Mouse (Mus musculus) liver, adult 2 months (tissue): Measurements from ENCODE around the gene Cdk19. TPM values are rescaled to one million over a fixed set of nuclear protein-coding genes. Genes with fewer than 3 reads are reported as not detected.

Experiments
- DNase-seq: peaks from one replicate; pipeline ENCODE4 v3.0.0-alpha.2; 2011; ENCODE audit warnings: low read depth, low spot score; ENCODE audit errors: extremely low read depth
- H3K27ac ChIP-seq: fragments of 200-500 bp; replicated peaks from 2 replicates; pipeline ENCODE4 v1.5.1; 2012; ENCODE audit warnings: low read depth, mild to moderate bottlenecking, control low read depth, inconsistent platforms, low read length; ENCODE audit not compliant: insufficient read depth
- H3K27me3 ChIP-seq: fragments of 200-500 bp; 2 replicates; pipeline ENCODE4 v1.6.1; 2012; ENCODE audit warnings: mild to moderate bottlenecking, moderate library complexity, low read length, inconsistent platforms; ENCODE audit not compliant: control insufficient read depth, insufficient read depth
- H3K36me3 ChIP-seq: fragments of 200-500 bp; 2 replicates; pipeline ENCODE4 v1.6.1; 2012; ENCODE audit warnings: low read length, inconsistent platforms; ENCODE audit not compliant: control insufficient read depth, insufficient read depth
- H3K4me1 ChIP-seq: fragments of 200-500 bp; 2 replicates; pipeline ENCODE4 v1.6.1; 2011; ENCODE audit warnings: low read length; ENCODE audit not compliant: control insufficient read depth, insufficient read depth
- H3K4me3 ChIP-seq: fragments of 200-500 bp; 2 replicates; pipeline ENCODE4 v1.5.1; 2011; ENCODE audit warnings: low read depth, mild to moderate bottlenecking, control low read depth, low read length, moderate library complexity; ENCODE audit not compliant: insufficient read depth
- H3K79me2 ChIP-seq: fragments of 200-500 bp; 2 replicates; pipeline ENCODE4 v1.6.1; 2012; ENCODE audit warnings: inconsistent platforms, mild to moderate bottlenecking, low read length, moderate library complexity; ENCODE audit not compliant: control insufficient read depth, insufficient read depth
- H3K9ac ChIP-seq: fragments of 200-500 bp; 2 replicates; pipeline ENCODE4 v1.6.1; 2012; ENCODE audit warnings: low read depth, mild to moderate bottlenecking, control low read depth, inconsistent platforms, low read length
- CTCF ChIP-seq: fragments of 200-500 bp; IDR thresholded peaks from 2 replicates; pipeline ENCODE4 v1.5.1; 2011; ENCODE audit warnings: low read depth, low read length, control low read depth
- POLR2A ChIP-seq: fragments of 200-500 bp; IDR thresholded peaks from 2 replicates; pipeline ENCODE4 v1.6.1; 2011; ENCODE audit warnings: low read length, control low read depth; ENCODE audit not compliant: insufficient read depth; ENCODE audit errors: extremely low read depth
- WGBS: fragments of 180-500 bp; shearing (Covaris S2); methylation state at CpG from one replicate; pipeline ENCODE4 v1.1.7; 2018; 5-methylcytosine and 5-hydroxymethylcytosine counted together
- polyA plus RNA-seq: library from polyadenylated mRNA; depleted of rRNA; stranded (reverse); fragments of >200 nt; gene quantifications from 2 replicates; pipeline ENCODE4 v1.2.3, GENCODE M21; 2012
- total RNA-seq: library from RNA; depleted of rRNA; stranded (reverse); fragments of >200 nt; gene quantifications from 2 replicates; pipeline ENCODE4 v1.2.3, GENCODE M21; 2014

The Cdk19 gene
- total and polyA plus RNA-seq, 2 experiments = 1.4 to 4.3 TPM

DNA sequence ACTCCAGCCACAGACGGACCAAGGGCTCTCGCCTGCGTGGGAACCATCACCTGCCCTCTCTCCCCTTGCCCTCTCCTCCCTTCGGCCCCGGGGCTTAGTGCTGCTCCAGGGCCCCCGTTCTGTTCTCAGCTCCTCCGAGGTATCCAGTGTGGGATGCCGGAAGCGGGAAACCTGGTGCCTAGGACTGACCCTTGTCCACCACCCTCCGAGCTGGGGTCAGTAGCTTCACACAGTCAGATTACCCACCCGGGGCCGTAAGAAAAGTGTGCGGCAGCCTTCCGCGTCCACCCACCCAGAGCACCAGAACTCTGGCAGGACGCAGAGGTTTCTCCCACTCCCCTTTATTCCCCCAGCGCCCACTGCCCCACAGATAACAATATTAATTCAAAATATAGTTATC is 119.8 kb downstream of the Cdk19 start:
- Histone ChIP-seq H3K27me3 (no peaks in the 10 kb centered on the region), H3K79me2 (no peaks in the 10 kb centered on the region), H3K4me1 (peaks cover 7% of the 10 kb centered on the region), H3K4me3 (no peak overlapping the region), H3K27ac (no peak overlapping the region), H3K9ac (no peak overlapping the region), H3K36me3 (no peaks in the 10 kb centered on the region)
- TF ChIP-seq CTCF = no peak
- WGBS = 96% methylated on average over 17 of the region's 17 CpGs
- DNase-seq = no peak

DNA sequence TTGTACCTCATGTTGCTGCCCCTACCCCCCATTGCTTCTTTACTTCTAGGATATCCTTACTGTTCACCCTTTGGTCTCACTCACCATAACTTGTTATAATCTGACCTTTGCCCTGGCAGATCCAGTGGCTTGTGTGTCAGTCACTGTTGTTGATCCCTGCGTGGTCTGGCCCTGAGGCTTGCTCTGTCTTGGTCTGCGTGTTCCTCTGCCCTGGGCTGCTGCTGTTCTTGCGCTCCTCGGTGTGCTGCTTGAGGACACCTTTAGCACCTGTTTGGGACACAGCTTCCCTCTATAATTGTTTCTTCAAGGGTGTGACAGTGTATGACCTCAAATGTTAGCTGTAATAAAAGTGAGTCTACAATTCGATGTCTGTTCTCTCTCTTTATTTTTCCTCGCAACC is 122.0 kb downstream of the Cdk19 start:
- no peak overlapping the region for H3K4me3 ChIP-seq
- 90% methylated on average over 6 of the region's 6 CpGs for WGBS

DNA sequence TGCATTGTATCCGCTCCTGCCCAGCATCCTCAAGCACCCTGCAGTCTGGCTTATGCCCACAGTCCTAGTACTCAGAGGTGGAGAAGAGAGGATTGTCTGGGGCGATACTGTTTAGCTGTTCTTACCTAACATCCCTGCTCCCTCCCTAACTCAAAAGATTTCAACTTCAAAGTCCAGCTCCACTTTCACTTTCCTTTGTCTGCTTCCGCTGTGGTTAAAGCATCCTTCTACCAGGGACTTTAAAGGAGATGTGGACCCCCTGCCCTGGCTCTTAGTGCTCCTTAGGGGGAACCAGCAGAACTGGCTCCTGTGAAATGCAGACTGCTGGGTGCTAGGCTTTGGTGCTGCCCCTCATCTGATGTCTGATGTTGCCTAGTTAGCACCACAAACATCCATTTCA is 122.9 kb downstream of the Cdk19 start:
- TF ChIP-seq CTCF (no peak), POLR2A (no peak)
- Histone ChIP-seq H3K4me3 (no peak overlapping the region), H3K27ac (no peak overlapping the region), H3K79me2 (no peaks in the 10 kb centered on the region), H3K27me3 (no peaks in the 10 kb centered on the region), H3K4me1 (peaks cover 7% of the 10 kb centered on the region), H3K36me3 (peaks cover 5% of the 10 kb centered on the region; the same call in 1 of the 2 replicates), H3K9ac (no peak overlapping the region)
- WGBS = 48% methylated on average over 3 of the region's 3 CpGs
- peak; percentile 35 for DNase-seq

More for the DNA sequence above, 122.0 kb downstream of the Cdk19 start:
- Histone ChIP-seq H3K79me2 (no peaks in the 10 kb centered on the region), H3K27me3 (no peaks in the 10 kb centered on the region), H3K27ac (no peak overlapping the region), H3K9ac (no peak overlapping the region), H3K36me3 (no peaks in the 10 kb centered on the region; the same call in 1 of the 2 replicates), H3K4me1 (peaks cover 7% of the 10 kb centered on the region)
- TF ChIP-seq CTCF (no peak), POLR2A (no peak)
- DNase-seq = no peak

DNA sequence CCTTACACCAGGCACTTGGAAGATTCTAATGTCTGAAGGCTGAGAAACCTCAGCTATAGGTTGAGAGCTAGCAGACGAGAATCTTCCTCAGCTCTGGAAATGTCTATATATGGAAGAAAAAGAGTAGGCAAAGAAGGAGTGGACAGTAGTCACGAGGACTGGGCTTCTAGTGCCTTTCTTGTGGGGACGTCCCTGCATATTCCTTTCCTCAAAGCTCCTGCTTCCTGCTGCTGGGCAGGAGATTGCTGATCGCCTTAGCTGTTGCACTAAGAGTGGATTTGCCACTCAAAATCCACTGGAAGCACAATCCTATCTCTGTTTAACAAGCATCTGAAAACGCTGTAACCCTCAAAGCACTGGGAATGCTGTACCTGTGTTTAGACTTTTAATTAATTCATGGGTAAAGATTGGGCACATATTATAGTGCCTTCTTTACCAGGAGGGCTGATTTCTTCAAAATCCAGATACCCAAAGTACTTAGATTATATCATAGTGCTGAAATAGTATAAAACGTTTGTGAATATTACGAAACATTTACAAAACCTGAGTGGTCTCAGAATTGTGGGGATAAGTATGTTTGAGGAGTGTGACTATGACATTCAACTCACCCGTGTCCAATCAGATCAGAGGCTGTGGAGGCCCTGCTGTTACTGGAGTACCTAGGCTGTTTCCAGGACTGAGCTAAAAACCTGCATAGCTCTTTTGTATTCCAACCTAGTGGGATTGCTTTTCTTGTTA is 128.0 kb downstream of the Cdk19 start:
- no peak overlapping the region for H3K9ac ChIP-seq
- TF ChIP-seq POLR2A = no peak
- TF ChIP-seq CTCF = no peak

DNA sequence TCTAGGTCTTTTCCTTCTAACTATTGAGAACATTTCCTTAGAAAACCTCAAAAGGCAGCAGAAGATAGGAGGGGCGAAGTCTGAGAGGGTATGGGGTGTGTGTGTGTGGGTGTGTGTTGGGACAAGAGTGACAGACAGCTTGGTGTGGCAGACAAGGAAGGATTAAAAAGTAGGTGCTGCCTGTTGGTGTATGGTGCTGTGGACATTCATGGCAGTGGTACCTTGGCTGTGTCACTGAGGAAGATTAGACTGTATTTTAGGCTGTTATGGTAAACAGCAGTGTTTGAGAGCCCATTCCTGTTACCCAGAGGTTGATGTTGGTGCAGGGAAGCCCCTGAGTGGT is 128.5 kb downstream of the Cdk19 start:
- no peak for TF ChIP-seq CTCF
- no peak for TF ChIP-seq POLR2A
- Histone ChIP-seq H3K4me1 (no peaks in the 10 kb centered on the region), H3K79me2 (no peaks in the 10 kb centered on the region), H3K27me3 (no peaks in the 10 kb centered on the region), H3K4me3 (no peak overlapping the region), H3K9ac (no peak overlapping the region), H3K27ac (no peak overlapping the region), H3K36me3 (peaks cover 8% of the 10 kb centered on the region; the same call in 1 of the 2 replicates)
- 100% methylated on average over 1 of the region's 1 CpGs for WGBS
- no peak for DNase-seq

More for the DNA sequence above, 128.0 kb downstream of the Cdk19 start:
- WGBS = 85% methylated on average over 8 of the region's 8 CpGs
- no peaks in the 10 kb centered on the region for H3K27me3 ChIP-seq
- H3K79me2 ChIP-seq = no peaks in the 10 kb centered on the region
- H3K27ac ChIP-seq = no peak overlapping the region
- H3K4me1 ChIP-seq = no peaks in the 10 kb centered on the region; the same call in 1 of the 2 replicates
- no peak for DNase-seq
- H3K36me3 ChIP-seq = peaks cover 6% of the 10 kb centered on the region; the same call in 1 of the 2 replicates
- no peak overlapping the region for H3K4me3 ChIP-seq

DNA sequence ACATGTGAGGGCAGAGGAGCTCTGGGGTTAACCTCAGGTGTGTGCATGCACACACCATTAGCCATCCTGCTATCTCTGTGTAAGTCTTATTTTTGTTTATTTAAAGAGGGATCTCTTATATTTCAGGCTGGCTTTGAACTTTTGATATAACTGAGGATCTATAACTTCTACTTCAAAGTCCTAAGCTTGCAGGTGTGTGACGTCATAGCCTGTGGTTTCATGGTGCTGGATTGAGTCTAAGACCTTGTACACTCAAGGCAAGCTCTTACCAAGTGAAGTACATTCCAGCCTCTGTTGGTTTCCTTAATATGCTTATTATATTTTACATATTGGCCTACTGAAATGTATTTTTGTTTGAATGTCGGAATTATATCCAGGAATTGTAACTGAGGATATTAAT is 129.8 kb downstream of the Cdk19 start:
- TF ChIP-seq CTCF (no peak), POLR2A (no peak)
- H3K4me1 ChIP-seq = no peaks in the 10 kb centered on the region
- H3K27ac ChIP-seq = no peak overlapping the region
- H3K4me3 ChIP-seq = no peak overlapping the region
- no peak for DNase-seq
- H3K27me3 ChIP-seq = no peaks in the 10 kb centered on the region
- H3K36me3 ChIP-seq = peaks cover 8% of the 10 kb centered on the region; the same call in 1 of the 2 replicates
- no peaks in the 10 kb centered on the region for H3K79me2 ChIP-seq
- 93% methylated on average over 2 of the region's 2 CpGs for WGBS
- H3K9ac ChIP-seq = no peak overlapping the region
